Mouse (Mus musculus) left cerebral cortex, postnatal 10 days (tissue): ENCODE results near the gene Mcur1. TPM values are rescaled to one million over a fixed set of nuclear protein-coding genes. Genes with fewer than 3 reads are reported as not detected.

Experiments used
- DNase-seq, 2 experiments: peaks; one replicate each; pipeline ENCODE4 v3.0.0; 2021 to 2022; ENCODE audit warnings: low spot score in 2 of 2, mixed read lengths in 1 of 2; ENCODE audit errors: extremely low spot score in 1 of 2
- intact Hi-C: fragments of 180-260 bp; cut with DNase I; formaldehyde crosslinking; loops from one replicate; pipeline ENCODE4 v1.15.1; 2025
- total RNA-seq, 2 experiments: library from RNA; stranded (reverse); gene quantifications; 2 replicates each; pipeline ENCODE4 v1.2.3; 2021

Gene Mcur1
- total RNA-seq, 2 experiments from 2014 or later: 12.1 to 12.2 TPM

DNA sequence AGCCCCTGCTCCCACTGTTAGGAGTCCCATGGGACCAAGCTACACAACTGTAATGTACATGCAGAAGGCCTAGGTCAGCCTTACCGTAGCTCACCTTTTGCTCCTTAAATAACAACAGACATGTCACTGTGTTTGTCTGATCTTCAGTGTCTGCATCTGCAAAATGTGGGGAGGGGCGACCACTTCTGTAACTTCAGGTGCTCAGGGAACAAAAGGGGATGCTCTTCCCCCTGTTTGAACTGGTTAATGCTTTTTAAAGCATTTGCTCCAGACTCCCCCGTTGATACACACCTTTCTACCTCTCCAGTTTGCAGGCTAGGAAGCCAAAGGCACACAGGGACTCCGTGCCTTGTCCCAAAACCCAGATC, 59.5 kb downstream of the Mcur1 start:
- no peak for DNase-seq
- intact Hi-C loops: no loop called here

DNA sequence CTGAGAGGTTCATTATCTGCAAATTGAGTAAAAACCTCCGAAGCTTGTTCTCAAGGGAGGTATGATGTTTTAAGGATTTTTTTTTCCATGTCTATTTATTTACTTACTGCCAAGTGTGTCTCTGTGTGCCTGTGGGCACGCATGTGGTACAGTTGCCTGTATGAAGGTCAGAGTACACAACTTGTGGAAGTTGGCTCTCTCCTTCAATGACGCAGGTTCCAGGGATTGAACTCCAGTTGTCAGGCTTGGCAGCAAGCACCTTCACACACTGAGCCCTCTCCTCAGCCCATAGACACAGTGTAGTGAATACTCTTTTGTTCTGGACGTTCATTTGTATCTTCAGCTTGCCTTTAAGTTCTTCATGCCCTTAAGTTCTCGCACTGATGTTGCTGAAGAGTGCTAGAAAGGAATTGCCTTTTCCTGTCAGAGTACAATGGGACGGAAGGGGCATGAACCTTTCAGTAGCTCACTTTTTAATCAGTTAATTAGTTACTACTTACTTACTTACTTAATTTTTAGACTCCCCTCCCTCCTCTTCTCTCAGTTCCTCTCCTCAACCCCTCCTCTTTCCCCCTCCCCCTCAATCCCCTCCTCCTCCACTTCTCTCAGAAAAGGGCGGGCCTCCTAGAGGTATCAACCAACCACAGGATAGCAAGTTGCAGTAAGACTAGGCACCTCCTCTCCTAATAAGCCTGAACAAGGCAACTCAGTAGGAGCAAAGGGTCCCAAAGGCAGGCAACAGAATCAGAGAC, 60.1 kb downstream of the Mcur1 start:
- no peak for DNase-seq
- intact Hi-C loops: no loop called here

- intact Hi-C loops: no loop called here
- peak in 1 of 2 experiments; percentile 54 for DNase-seq
These were observed 61.1 kb downstream of the Mcur1 start for GRCm38 (mm10) chr13:43498849-43499248.

DNA sequence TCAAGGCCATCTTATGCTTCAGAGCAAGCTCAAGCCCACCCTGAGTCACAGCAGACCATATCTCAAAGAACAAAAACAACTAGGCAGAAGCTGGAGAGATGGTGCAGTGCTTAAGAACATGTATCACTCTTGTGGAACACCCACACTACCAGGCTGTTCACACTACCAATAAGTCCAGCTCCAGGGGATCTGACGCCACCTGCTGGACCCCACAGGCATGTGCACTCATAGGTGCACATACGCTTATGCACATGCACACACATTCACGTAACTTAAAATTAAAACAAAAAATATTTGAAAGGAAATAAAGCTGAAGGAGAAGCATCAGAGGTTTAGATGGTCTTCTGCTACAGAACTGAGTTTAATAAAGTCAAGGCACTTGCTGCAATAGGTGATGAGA, 62.2 kb downstream of the Mcur1 start:
- DNase-seq: no peak
- intact Hi-C loops: no loop called here

DNA sequence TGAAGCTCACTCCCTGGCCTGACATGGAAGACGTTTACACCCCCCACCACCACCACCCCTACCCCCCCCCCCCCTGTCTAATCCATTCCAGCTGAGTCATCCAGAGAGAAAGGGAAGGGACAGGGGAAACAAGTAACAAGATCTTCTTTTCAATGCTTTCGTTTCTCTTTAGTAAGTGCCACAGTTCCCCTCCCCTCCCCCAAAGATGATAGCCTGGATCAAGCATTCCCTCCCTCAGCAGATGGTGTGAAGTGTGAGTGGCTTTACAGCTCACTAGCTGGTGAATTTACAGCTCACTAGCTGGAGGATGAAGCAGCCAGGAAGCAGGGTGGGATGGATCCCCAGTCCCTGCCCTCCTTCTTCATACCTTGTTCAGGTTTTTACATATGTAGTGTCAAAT, 63.3 kb downstream of the Mcur1 start:
- intact Hi-C loops: no loop called here
- DNase-seq: no peak

DNA sequence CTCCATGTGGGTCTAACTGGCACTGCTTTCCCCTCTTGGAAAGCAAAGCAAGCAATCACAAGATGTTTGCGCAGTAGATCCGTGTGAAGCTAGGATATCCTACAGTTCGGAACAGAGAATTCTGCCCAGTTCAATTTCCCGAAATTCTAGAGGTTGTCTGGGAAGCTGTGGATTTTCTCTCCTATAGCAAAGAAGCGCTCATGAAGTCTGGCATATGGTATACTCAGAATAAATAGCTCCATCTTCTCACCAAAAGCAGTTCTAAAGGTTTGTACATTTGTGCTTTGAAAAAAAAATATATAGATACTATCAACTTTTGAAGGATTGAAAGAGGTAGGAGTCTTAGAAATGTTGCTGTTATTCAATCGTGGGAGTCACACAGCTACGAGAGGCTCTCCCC, 64.3 kb downstream of the Mcur1 start:
- intact Hi-C loops: no loop called here
- DNase-seq: no peak

DNA sequence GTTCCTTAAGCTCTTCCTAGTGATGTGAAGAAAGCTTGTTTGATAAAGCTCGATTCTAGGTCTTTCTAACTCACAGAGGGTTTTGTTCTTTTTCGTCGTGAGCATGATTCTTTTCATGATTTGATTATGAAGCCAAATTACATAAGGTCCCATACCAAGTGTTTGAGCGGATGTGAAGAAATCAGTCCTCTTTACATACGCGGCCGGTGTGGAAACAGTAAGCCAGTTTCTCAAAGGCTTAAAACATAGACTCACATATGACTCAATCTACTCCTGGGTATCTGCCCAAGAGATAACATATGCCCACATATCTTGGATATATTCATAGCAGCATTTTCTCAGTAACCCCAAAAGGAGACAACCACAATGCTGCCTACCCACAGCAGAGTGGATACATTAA, 66.3 kb downstream of the Mcur1 start:
- intact Hi-C loops: no loop called here
- DNase-seq: no peak

DNA sequence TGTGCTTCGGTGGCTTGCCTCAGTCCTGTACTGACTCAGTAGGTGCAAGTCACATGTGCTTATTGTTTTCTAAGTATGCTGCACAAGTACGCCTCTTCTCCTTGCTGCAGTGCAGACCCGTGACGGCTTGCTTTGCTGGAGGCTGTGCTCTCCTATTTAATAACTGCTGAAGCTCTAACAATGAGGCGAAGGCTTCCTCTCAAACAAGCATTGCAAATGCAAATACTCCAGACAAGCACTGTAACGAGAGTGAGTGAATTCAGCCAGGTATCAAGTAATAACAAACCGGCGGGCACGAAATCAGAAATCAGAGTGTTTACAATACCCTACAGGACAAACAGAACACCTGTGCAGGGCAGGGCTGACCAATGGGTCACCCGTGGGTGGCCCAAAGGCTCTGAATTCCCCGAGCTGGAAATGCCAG, 66.9 kb downstream of the Mcur1 start:
- intact Hi-C loops: no loop called here
- no peak for DNase-seq

Other genes starting within 250 kb of the Mcur1 start
- gene Sirt5, start 194.7 kb downstream of the Mcur1 start, total RNA-seq: 10 to 100 TPM; 14.0 to 15.1 TPM
- gene Nol7, start 161.8 kb downstream of the Mcur1 start, total RNA-seq: 10 to 100 TPM; 82.5 to 94.7 TPM
- gene Ranbp9, start 78.9 kb downstream of the Mcur1 start, total RNA-seq: 10 to 100 TPM; 75.6 to 75.7 TPM
- gene Rnf182, start 55.5 kb upstream of the Mcur1 start, total RNA-seq: 1 to 10 TPM; 7.1 to 7.2 TPM
- gene Cd83, start 224.6 kb upstream of the Mcur1 start, total RNA-seq: 1 to 10 TPM; 7.7 to 8.3 TPM